Mouse (Mus musculus): ENCODE results near the gene Srsf1.

Gene Srsf1

DNA sequence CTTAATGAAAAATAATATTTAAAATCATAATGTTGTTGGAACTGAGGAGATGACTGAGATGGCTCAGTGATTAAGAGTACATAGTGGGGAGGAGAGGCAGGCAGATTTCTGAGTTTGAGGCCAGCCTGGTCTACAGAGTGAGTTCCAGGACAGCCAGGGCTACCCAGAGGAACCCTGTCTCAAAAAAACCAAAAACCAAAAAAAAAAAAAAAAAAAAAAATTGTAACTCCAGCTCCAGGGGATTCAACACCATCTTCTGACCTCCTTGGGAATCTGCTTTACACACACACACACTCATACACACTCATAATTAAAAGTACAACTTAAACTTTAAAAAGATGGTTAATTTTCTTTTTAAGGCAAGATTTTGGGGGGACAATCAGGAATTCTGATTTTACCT, 18.6 kb downstream of the Srsf1 start:
- in situ Hi-C loops (cut with MboI; ENCODE audit: low pct_unique_long_range_greater_than_20kb in 1 of 2, low sequenced_read_pairs in 2 of 2, unreplicated experiment in 1 of 2), result no loop called here

- in situ Hi-C loops (cut with MboI; ENCODE audit: low pct_unique_long_range_greater_than_20kb in 1 of 2, low sequenced_read_pairs in 2 of 2, unreplicated experiment in 1 of 2), result no loop called here
Observed at GRCm38 (mm10) chr11:88067191-88067585, 20.0 kb downstream of the Srsf1 start.

- in situ Hi-C loops (cut with MboI; ENCODE audit: low pct_unique_long_range_greater_than_20kb in 1 of 2, low sequenced_read_pairs in 2 of 2, unreplicated experiment in 1 of 2), result no loop called here
Observed at GRCm38 (mm10) chr11:88067586-88068410, 20.6 kb downstream of the Srsf1 start, which contains the start of gene Vezf1. Gene Vezf1 (plus strand): TSS chr11:88068279.

- in situ Hi-C loops (cut with MboI; ENCODE audit: low pct_unique_long_range_greater_than_20kb in 1 of 2, low sequenced_read_pairs in 2 of 2, unreplicated experiment in 1 of 2), result no loop called here
Observed at GRCm38 (mm10) chr11:88068411-88069245, 21.5 kb downstream of the Srsf1 start.

DNA sequence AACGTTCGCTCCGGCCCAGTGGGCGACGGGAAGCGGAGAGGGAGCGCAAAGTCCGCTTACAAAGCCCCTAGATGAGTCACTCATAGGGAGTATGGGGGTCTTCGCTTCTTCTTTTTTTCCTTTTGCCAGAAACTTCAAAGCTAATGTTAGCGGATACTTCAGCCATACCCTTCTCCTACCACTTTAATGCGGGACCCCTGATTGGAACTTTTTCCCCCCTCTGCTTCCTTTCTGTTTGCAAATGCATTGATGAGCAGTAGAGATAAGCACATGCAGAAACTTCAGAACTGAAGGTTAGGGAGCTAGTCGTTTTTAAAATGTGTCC, 22.0 kb downstream of the Srsf1 start:
- in situ Hi-C loops (cut with MboI; ENCODE audit: low pct_unique_long_range_greater_than_20kb in 1 of 2, low sequenced_read_pairs in 2 of 2, unreplicated experiment in 1 of 2), result no loop called here

DNA sequence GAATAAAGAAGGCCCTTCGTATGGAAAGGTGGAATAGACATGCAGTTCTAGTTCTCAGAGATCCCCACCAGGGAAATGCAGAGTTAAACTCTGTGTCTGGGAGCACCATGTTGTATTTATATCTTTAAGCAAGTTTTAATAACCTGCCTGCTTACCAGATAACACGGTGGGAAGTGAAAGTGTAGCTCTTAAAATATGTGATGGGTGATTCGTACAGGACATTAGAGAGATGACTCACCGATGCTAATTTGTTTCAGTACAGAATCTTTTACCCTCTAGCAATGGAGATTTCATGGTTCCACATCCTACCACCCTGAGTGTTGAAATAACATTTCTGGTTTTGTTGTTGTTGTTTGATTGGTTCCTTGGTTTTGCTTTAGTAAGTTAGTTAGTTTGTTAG, 23.2 kb downstream of the Srsf1 start:
- in situ Hi-C loops (cut with MboI; ENCODE audit: low pct_unique_long_range_greater_than_20kb in 1 of 2, low sequenced_read_pairs in 2 of 2, unreplicated experiment in 1 of 2), result no loop called here

- in situ Hi-C loops (cut with MboI; ENCODE audit: low pct_unique_long_range_greater_than_20kb in 1 of 2, low sequenced_read_pairs in 2 of 2, unreplicated experiment in 1 of 2), result no loop called here
Observed at GRCm38 (mm10) chr11:88071113-88071512, 23.9 kb downstream of the Srsf1 start.

- in situ Hi-C loops (cut with MboI; ENCODE audit: low pct_unique_long_range_greater_than_20kb in 1 of 2, low sequenced_read_pairs in 2 of 2, unreplicated experiment in 1 of 2), result no loop called here
Observed at GRCm38 (mm10) chr11:88073343-88073875, 26.2 kb downstream of the Srsf1 start.

GRCm38 (mm10) chr11:88075701-88076100, 28.5 kb downstream of the Srsf1 start:
- in situ Hi-C loops (cut with MboI; ENCODE audit: low pct_unique_long_range_greater_than_20kb in 1 of 2, low sequenced_read_pairs in 2 of 2, unreplicated experiment in 1 of 2), result no loop called here

DNA sequence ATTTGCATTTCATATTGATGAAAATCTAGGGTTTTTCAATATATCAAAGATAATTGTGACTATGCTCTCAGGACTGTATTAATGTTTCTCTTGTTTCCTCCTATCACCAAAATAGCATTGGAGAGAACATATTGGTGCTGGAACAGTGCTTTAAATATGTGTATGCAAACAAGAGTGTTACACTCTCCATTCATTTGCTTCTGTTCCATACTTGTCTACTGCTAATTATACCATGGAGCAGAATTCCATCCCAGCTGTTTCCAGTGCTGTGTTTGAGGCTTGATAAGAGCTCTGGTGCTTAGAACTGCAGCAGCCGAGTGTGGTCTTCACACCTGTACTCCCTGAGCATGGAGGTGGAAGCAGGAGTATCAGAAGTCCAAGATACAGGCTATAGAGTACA, 29.2 kb downstream of the Srsf1 start:
- in situ Hi-C loops (cut with MboI; ENCODE audit: low pct_unique_long_range_greater_than_20kb in 1 of 2, low sequenced_read_pairs in 2 of 2, unreplicated experiment in 1 of 2), result no loop called here

DNA sequence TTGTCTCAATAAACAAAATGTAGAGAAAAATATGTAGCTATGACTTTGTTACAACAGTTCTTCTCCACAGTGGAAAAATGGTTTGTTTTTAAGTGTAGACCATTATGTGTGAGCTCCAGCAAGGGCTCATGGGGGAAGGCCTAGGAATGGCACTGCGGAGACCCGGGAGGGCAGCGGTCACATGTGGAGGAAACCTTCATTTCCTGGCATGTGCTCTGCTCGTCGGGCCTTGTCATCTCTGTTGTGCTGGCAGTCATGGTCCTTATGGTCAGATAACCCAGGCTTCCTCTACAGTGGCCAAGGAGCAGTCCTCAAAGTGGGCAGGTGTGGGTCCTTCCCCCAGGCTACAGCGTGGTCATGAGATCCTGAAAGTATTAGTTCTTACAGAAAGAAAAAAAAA, 36.5 kb downstream of the Srsf1 start:
- in situ Hi-C loops (cut with MboI; ENCODE audit: low pct_unique_long_range_greater_than_20kb in 1 of 2, low sequenced_read_pairs in 2 of 2, unreplicated experiment in 1 of 2), result no loop called here

DNA sequence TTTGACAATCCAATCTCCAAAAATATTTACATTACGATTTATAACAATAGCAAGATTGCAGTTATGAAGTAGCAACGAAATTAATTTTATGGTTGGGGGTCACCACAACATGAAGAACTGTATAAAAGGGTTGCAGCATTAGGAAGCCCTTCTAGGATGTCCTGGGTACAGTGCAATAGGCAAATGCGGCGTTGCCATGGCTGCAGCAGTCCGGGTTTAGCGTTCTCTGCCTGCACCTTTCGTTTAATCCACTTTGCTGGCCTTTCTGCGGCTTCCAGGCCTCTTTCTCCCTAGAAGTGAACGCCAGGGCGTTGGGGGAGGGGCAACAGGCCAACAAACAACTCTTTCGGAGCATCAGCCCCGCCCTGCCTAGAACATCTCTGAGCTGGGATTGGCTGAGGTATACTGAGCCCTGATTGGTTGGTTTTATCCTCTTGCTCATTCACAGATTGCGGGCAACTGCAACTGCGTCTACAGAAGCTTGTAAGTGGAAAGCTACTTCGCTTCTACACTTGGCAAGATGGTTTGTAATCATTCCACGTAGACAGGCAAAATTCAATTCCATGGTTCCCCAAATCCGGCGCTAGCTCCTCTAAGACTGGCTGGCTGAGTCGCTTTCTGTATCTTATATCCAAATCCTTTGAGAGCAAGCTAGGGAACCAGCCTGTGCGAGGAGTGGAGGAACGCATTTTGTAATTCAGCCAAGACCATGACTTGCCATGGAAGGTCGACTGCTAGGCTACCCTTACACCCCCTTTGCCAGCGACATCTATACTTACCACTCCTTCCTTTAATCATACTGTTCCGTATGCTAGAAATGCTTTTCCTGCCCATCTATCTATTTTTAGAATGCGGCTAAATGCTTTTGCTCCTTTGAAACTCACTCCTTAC, 39.8 kb downstream of the Srsf1 start:
- in situ Hi-C loops (cut with MboI; ENCODE audit: low pct_unique_long_range_greater_than_20kb in 1 of 2, low sequenced_read_pairs in 2 of 2, unreplicated experiment in 1 of 2), result no loop called here

- in situ Hi-C loops (cut with MboI; ENCODE audit: low pct_unique_long_range_greater_than_20kb in 1 of 2, low sequenced_read_pairs in 2 of 2, unreplicated experiment in 1 of 2), result no loop called here
Observed at GRCm38 (mm10) chr11:88089150-88089549, 42.0 kb downstream of the Srsf1 start.

DNA sequence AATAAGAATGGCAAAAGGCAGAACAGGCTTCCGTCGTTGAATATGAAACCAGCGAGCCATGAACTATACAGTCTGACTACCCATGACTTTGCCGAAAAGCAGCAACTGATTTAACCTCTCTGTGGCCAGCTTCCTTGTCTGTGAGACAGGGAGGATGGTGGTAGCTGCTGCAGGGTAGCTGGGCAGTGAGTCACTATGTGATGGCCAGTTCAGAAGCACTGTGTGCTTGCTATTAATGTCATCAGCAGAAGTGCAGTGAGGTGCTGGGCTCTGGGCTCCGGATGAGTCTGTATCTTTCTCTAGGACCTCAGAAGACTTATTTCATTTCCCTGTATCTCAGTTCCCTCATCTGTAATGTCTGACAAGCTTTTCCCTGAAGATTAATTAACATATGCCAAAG, 43.1 kb downstream of the Srsf1 start:
- in situ Hi-C loops (cut with MboI; ENCODE audit: low pct_unique_long_range_greater_than_20kb in 1 of 2, low sequenced_read_pairs in 2 of 2, unreplicated experiment in 1 of 2), result no loop called here

DNA sequence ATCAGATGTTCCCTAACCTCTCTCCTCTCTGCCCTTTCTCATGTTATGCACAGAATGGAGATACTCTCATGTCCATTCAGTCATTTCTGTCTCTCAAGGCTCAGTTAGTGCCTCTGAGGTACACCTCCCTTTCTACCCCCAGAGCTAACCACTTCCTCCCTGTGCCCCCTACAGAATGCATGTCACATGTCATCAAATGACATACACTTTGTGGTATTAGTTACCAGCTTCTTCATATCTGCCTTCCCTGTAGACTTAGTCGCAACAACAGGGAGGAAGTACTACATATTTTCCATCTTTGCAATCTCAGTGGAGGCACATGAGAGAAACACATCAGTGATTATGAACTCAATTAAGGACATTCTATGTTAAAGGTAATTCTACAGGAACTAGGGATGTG, 44.8 kb downstream of the Srsf1 start:
- in situ Hi-C loops (cut with MboI; ENCODE audit: low pct_unique_long_range_greater_than_20kb in 1 of 2, low sequenced_read_pairs in 2 of 2, unreplicated experiment in 1 of 2), result no loop called here

DNA sequence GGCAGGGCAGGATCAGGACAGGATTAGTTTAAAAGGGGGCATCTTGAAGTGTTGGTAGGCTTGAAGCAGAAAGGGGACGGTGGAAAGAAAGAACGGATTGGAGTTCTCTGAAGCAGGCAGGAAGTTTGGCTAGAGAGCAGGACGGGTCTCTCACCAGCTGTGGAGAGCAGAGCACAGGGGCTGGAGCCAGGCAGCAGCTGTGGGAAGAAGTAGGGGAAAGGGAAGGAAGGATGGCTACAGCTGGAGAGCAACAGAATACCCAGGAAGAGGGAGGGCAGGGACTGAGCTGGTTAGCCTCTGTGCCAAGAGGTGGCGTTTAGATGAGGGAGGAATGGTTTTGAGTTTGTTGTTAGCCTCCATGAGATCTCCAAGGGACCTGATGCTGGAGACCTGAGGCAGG, 50.0 kb downstream of the Srsf1 start:
- in situ Hi-C loops (cut with MboI; ENCODE audit: low pct_unique_long_range_greater_than_20kb in 1 of 2, low sequenced_read_pairs in 2 of 2, unreplicated experiment in 1 of 2), result no loop called here

DNA sequence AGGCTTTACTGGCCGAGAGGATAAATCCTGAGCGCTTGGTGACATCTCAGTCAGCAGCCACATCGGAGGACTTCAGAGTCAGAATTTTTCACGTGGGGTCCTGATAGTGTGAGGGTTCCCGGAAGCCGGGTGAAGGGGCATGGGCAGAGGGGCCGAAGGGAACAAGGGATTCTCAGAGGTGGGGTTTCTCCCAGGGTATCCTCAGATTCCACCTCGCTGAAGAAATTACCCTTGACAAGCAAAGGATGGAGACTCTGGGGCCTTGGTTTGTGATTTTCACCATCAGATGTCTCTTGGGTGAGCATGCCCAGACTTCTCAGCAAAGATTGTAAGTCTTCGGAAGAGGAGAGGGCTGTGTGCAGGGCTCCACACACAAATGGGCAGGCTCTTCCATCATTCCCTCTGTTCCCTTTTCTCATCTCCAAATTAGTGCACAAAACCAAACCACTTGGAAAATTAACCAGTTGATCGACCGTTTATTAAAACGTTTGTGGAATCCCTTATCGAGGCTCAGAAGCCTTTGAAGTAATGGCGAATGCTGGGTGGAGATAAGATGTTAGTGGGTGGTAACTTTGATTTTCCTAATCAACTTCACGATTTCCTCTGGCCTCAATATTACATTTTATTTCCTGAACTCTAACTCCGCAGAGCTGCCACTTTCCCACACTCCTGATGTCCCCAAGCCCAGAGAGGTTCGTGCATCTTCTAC, 51.0 kb downstream of the Srsf1 start, which contains the start of gene Cuedc1:
Gene Cuedc1 (plus strand): TSS at position 38 of the 709 bp plus-strand sequence.
- in situ Hi-C loops (cut with MboI; ENCODE audit: low pct_unique_long_range_greater_than_20kb in 1 of 2, low sequenced_read_pairs in 2 of 2, unreplicated experiment in 1 of 2), result no loop called here
